Comparison of ENCODE assay signal across 18 mouse cellular contexts in genomic region chr1:133368644-133369043, GRCm38 (mm10). TPM values are rescaled to one million over a fixed set of nuclear protein-coding genes. Genes with fewer than 3 reads are reported as not detected.
DNase-seq lines count a peak whose midpoint lies in the region; ATAC-seq and TF ChIP-seq lines count a peak whose summit lies in the region.
"Had no signal": no experiment of that assay in that cellular context is flagged by ENCODE, and none has a peak within 500 bp of the region (broad histone marks: within the 10 kb centered on the region; RNA-seq: fewer than 3 reads in every experiment).

No protein-coding gene starts in this region.

- peaks cover 23% of the 10 kb centered on the region for H3K27me3 ChIP-seq in heart, postnatal 0 days (ENCODE audit: control insufficient read depth, insufficient read depth, low read length)
- peaks cover 29% of the 10 kb centered on the region for H3K27me3 ChIP-seq in kidney, embryonic 15.5 days

- no peaks in the 10 kb centered on the region for H3K36me3 ChIP-seq in heart, postnatal 0 days (replicated peaks; ENCODE audit: control insufficient read depth, insufficient read depth, low read length)
- H3K36me3 ChIP-seq in kidney, embryonic 15.5 days: no peaks in the 10 kb centered on the region
- H3K36me3 ChIP-seq: embryonic facial prominence, embryonic 15.5 days; heart, embryonic 10.5 days; hindbrain, embryonic 15.5 days; midbrain, embryonic 12.5 days had no signal

- no peaks in the 10 kb centered on the region for H3K9me3 ChIP-seq in heart, postnatal 0 days (replicated peaks; ENCODE audit: control insufficient read depth, low read length)
- H3K9me3 ChIP-seq in kidney, embryonic 15.5 days (replicated peaks): no peaks in the 10 kb centered on the region
- H3K9me3 ChIP-seq: embryonic facial prominence, embryonic 15.5 days; heart, embryonic 10.5 days; hindbrain, embryonic 15.5 days; midbrain, embryonic 12.5 days had no signal

- no peak for TF ChIP-seq EP300 in heart, postnatal 0 days (IDR thresholded peaks at IDR 0.05; ENCODE audit: low read depth)

- WGBS in heart, postnatal 0 days: 60% methylated on average over 10 of the region's 10 CpGs
- WGBS in kidney, embryonic 15.5 days: 60% methylated on average over 10 of the region's 10 CpGs

- H3K27ac ChIP-seq in heart, postnatal 0 days (ENCODE audit: low read depth): peak overlapping the region; percentile 38; the same call in 1 of the 2 replicates
- no peak overlapping the region for H3K27ac ChIP-seq in kidney, embryonic 15.5 days
- H3K27ac ChIP-seq: embryonic facial prominence, embryonic 15.5 days; hindbrain, embryonic 15.5 days; midbrain, embryonic 12.5 days had no signal

- H3K4me1 ChIP-seq in heart, postnatal 0 days (ENCODE audit: control insufficient read depth, insufficient read depth): peaks cover 23% of the 10 kb centered on the region
- H3K4me1 ChIP-seq in kidney, embryonic 15.5 days: peaks cover 30% of the 10 kb centered on the region

- peak; percentile 45 for DNase-seq in adrenal gland, postnatal 10 days
- DNase-seq in adrenal gland, adult 8-10 months: no peak
- no peak for DNase-seq in heart, postnatal 0 days (ENCODE audit: low spot score)
- no peak for DNase-seq in heart, adult 8-10 months (ENCODE audit: low spot score)
- DNase-seq in adrenal gland, postnatal 14 days: peak; percentile 45
- peak; percentile 41 for DNase-seq in left cerebral cortex, postnatal 4 days
- DNase-seq in layer of hippocampus, postnatal 25 days (ENCODE audit: extremely low spot score in 1 of 2, low spot score in 1 of 2): no peak
- DNase-seq: layer of hippocampus, adult 9-11 months; liver; lung, postnatal 14 days; thymus, adult 18-20 months had no signal

- no peak for TF ChIP-seq CTCF in heart, postnatal 0 days (IDR thresholded peaks at IDR 0.05; ENCODE audit: low read depth)

- no peak for ATAC-seq in heart, postnatal 0 days (ENCODE audit: insufficient read depth, low read depth)
- ATAC-seq in kidney, embryonic 15.5 days (replicated peaks; ENCODE audit: low FRiP score): no peak

- no peak overlapping the region for H3K9ac ChIP-seq in heart, postnatal 0 days (replicated peaks; ENCODE audit: low read depth, low read length)
- H3K9ac ChIP-seq in kidney, embryonic 15.5 days: no peak overlapping the region
- H3K9ac ChIP-seq: embryonic facial prominence, embryonic 15.5 days; hindbrain, embryonic 15.5 days had no signal

- no peak overlapping the region for H3K4me3 ChIP-seq in heart, postnatal 0 days (ENCODE audit: low read depth, low read length)
- no peak overlapping the region for H3K4me3 ChIP-seq in kidney, embryonic 15.5 days (replicated peaks)
- H3K4me3 ChIP-seq: embryonic facial prominence, embryonic 15.5 days; hindbrain, embryonic 15.5 days; midbrain, embryonic 12.5 days had no signal

- no peak overlapping the region for H3K4me2 ChIP-seq in heart, postnatal 0 days (ENCODE audit: low read depth, low read length)
- H3K4me2 ChIP-seq in kidney, embryonic 15.5 days: no peak overlapping the region
- H3K4me2 ChIP-seq: embryonic facial prominence, embryonic 15.5 days; hindbrain, embryonic 15.5 days; midbrain, embryonic 12.5 days had no signal

- intact Hi-C loops in left cerebral cortex, postnatal 4 days (cut with DNase I): no loop called here

RNA-seq across cellular contexts. Expression of gene Etnk2, which starts 5.3 kb away (rescaled TPM):
- total RNA-seq in adrenal gland, postnatal 10 days (2021): 10 to 100 TPM; 10.2 to 24.1 TPM
- total RNA-seq in adrenal gland, adult 8-10 months (2022): 10 to 100 TPM in 2 of 4 experiments, 1 to 10 TPM in 2; 6.0 to 34.7 (median 13.4) TPM
- 0.31 and 1.3 TPM in 2 replicates for total RNA-seq in heart, postnatal 0 days (2014; rRNA removed; ENCODE audit: low replicate concordance)
- 0.41 and 0.97 TPM in 2 replicates for polyA plus RNA-seq in heart, postnatal 0 days (2015; fragmentation: Nextera tagmentation; extraction: Ambion mirVana)
- total RNA-seq in heart, adult 8-10 months (2022): under 1 TPM; 0.16 to 0.69 (median 0.33) TPM
- 7.6 and 28.3 TPM in 2 replicates for total RNA-seq in adrenal gland, postnatal 14 days (2021)
- 10 to 100 TPM; 10.6 to 12.6 TPM for total RNA-seq in left cerebral cortex, postnatal 4 days (2021)
- 1 to 10 TPM; 1.8 to 2.7 TPM for total RNA-seq in layer of hippocampus, postnatal 25 days (2021)
- polyA plus RNA-seq in kidney, embryonic 15.5 days (2015; fragmentation: Nextera tagmentation; extraction: Ambion mirVana): 3.3 and 4.0 TPM in 2 replicates

RNA-seq across cellular contexts. Expression of gene Ren1, which starts 18.3 kb away (rescaled TPM):
- 1 to 10 TPM in 1 of 2 experiments, under 1 TPM in 1; 0.94 to 5.1 TPM for total RNA-seq in adrenal gland, postnatal 10 days (2021)
- 1 to 10 TPM in 3 of 4 experiments, under 1 TPM in 1; 0.97 to 5.8 (median 4.7) TPM for total RNA-seq in adrenal gland, adult 8-10 months (2022)
- total RNA-seq in heart, postnatal 0 days (2014; rRNA removed; ENCODE audit: low replicate concordance): not detected in 2 replicates
- 0.07 and 0.52 TPM in 2 replicates for polyA plus RNA-seq in heart, postnatal 0 days (2015; fragmentation: Nextera tagmentation; extraction: Ambion mirVana)
- under 1 TPM in 1 of 4 experiments, not detected in 3; 0.19 TPM for total RNA-seq in heart, adult 8-10 months (2022)
- 5.4 and 12.6 TPM in 2 replicates for total RNA-seq in adrenal gland, postnatal 14 days (2021)
- total RNA-seq in left cerebral cortex, postnatal 4 days (2021): not detected
- not detected for total RNA-seq in layer of hippocampus, postnatal 25 days (2021)
- polyA plus RNA-seq in kidney, embryonic 15.5 days (2015; fragmentation: Nextera tagmentation; extraction: Ambion mirVana): 251 and 332 TPM in 2 replicates
- polyA plus RNA-seq: midbrain, embryonic 12.5 days had no signal

RNA-seq across cellular contexts. Expression of gene Kiss1, which starts 47.0 kb away (rescaled TPM):
- total RNA-seq in adrenal gland, postnatal 10 days (2021): not detected
- total RNA-seq in adrenal gland, adult 8-10 months (2022): not detected
- not detected in 2 replicates for total RNA-seq in heart, postnatal 0 days (2014; rRNA removed; ENCODE audit: low replicate concordance)
- polyA plus RNA-seq in heart, postnatal 0 days (2015; fragmentation: Nextera tagmentation; extraction: Ambion mirVana): not detected in 2 replicates
- not detected for total RNA-seq in heart, adult 8-10 months (2022)
- total RNA-seq in adrenal gland, postnatal 14 days (2021): not detected in 2 replicates
- not detected for total RNA-seq in left cerebral cortex, postnatal 4 days (2021)
- not detected for total RNA-seq in layer of hippocampus, postnatal 25 days (2021)
- not detected in 2 replicates for polyA plus RNA-seq in kidney, embryonic 15.5 days (2015; fragmentation: Nextera tagmentation; extraction: Ambion mirVana)
- total RNA-seq: ES-E14 had no signal
- polyA plus RNA-seq: heart, embryonic 10.5 days; kidney, embryonic 14.5 days; midbrain, embryonic 12.5 days had no signal

RNA-seq across cellular contexts. Expression of gene Sox13, which starts 55.5 kb away (rescaled TPM):
- 10 to 100 TPM; 18.5 to 23.2 TPM for total RNA-seq in adrenal gland, postnatal 10 days (2021)
- total RNA-seq in adrenal gland, adult 8-10 months (2022): 10 to 100 TPM; 14.7 to 25.2 (median 18.0) TPM
- total RNA-seq in heart, postnatal 0 days (2014; rRNA removed; ENCODE audit: low replicate concordance): 8.5 and 17.9 TPM in 2 replicates
- 3.0 and 3.3 TPM in 2 replicates for polyA plus RNA-seq in heart, postnatal 0 days (2015; fragmentation: Nextera tagmentation; extraction: Ambion mirVana)
- 10 to 100 TPM; 11.0 to 14.4 (median 13.9) TPM for total RNA-seq in heart, adult 8-10 months (2022)
- 19.3 and 20.0 TPM in 2 replicates for total RNA-seq in adrenal gland, postnatal 14 days (2021)
- total RNA-seq in left cerebral cortex, postnatal 4 days (2021): 10 to 100 TPM; 10.1 to 12.4 TPM
- 1 to 10 TPM; 7.4 to 9.6 TPM for total RNA-seq in layer of hippocampus, postnatal 25 days (2021)
- polyA plus RNA-seq in kidney, embryonic 15.5 days (2015; fragmentation: Nextera tagmentation; extraction: Ambion mirVana): 15.0 and 16.2 TPM in 2 replicates

RNA-seq across cellular contexts. Expression of gene Golt1a, which starts 59.0 kb away (rescaled TPM):
- total RNA-seq in adrenal gland, postnatal 10 days (2021): 1 to 10 TPM; 1.4 to 4.3 TPM
- 1 to 10 TPM in 2 of 4 experiments, not detected in 2; 1.2 to 1.9 TPM for total RNA-seq in adrenal gland, adult 8-10 months (2022)
- total RNA-seq in heart, postnatal 0 days (2014; rRNA removed; ENCODE audit: low replicate concordance): not detected in 2 replicates
- not detected in 2 replicates for polyA plus RNA-seq in heart, postnatal 0 days (2015; fragmentation: Nextera tagmentation; extraction: Ambion mirVana)
- not detected for total RNA-seq in heart, adult 8-10 months (2022)
- 1.4 and 2.9 TPM in 2 replicates for total RNA-seq in adrenal gland, postnatal 14 days (2021)
- under 1 TPM in 1 of 2 experiments, not detected in 1; 0.78 TPM for total RNA-seq in left cerebral cortex, postnatal 4 days (2021)
- total RNA-seq in layer of hippocampus, postnatal 25 days (2021): not detected
- 4.5 and 5.2 TPM in 2 replicates for polyA plus RNA-seq in kidney, embryonic 15.5 days (2015; fragmentation: Nextera tagmentation; extraction: Ambion mirVana)
- total RNA-seq: ES-E14 had no signal
- polyA plus RNA-seq: hindbrain, embryonic 15.5 days; midbrain, embryonic 12.5 days had no signal

Comparison
In these comparisons a context has a peak if more than half of its experiments do, and no peak if none do; other contexts are left out.
1. DNase-seq: peak in adrenal gland, postnatal 10 days (single experiment), adrenal gland, postnatal 14 days (single experiment) and left cerebral cortex, postnatal 4 days (single experiment); none in adrenal gland, adult 8-10 months (single experiment), heart, postnatal 0 days (single experiment), heart, adult 8-10 months (single experiment) and layer of hippocampus, postnatal 25 days (0 of 2).